Mouse (Mus musculus): ENCODE measurements around the gene Fam114a1.

The Fam114a1 gene

DNA sequence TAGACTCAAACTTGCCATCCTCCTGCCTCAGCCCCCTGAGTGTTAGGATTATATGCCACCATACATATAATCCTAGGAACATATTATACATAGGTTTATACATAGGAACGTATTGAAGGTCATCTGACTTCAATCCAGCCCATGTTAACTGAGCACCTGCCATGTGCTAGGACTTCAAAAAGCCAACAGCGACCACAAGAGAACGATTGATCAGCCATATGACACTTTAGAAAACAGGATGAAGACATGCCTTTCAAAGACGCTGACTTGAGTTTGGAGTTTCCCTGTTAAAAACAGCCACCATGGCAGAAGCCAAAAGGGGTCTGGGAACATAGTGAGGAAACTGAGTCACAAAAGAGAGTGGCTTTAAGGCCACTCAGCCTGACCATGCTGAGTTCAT, 35.4 kb downstream of the Fam114a1 start:
- DNase-seq (ENCODE audit: low read depth): no peak

- peak; percentile 37 for DNase-seq (ENCODE audit: low read depth)
These were observed 36.2 kb downstream of the Fam114a1 start for GRCm38 (mm10) chr5:65006011-65006491.

DNA sequence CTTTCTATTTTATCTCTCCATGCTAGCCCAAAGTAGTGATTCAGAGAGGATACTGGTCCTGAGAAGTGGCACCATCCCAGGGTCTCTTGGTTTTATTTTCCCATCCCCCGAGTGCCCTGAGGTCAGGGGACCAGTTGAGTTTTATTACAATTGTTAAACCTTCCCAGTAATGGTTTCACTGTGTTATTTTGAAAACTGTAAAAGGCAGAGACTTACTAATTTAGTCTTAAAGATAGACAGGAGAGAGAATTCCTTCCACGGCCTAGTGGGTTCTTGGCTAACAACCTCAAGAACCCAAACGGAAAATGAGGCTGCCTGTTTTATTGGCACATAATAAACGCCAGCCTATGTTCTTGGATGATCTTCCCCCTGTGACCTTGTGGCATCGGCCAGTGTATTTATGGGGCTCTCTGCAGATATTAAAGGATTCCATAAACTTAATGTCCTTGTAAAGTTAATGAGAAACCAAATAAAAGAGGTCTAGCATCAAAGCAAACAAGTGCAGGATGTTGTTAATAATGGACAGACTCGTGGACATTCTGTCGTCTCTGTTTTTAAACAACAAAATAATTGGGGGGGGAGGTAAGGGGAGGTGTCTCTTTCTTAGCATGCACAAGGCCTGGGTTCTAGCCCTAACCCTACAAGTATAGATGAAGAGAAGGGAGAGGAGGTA, 42.2 kb downstream of the Fam114a1 start:
- no peak for DNase-seq (ENCODE audit: low read depth)

GRCm38 (mm10) chr5:65015508-65015907, 45.6 kb downstream of the Fam114a1 start:
- no peak for DNase-seq (ENCODE audit: low read depth)

- peak; percentile 58 for DNase-seq (ENCODE audit: low read depth)
These were observed 49.2 kb downstream of the Fam114a1 start for GRCm38 (mm10) chr5:65019109-65019508.

DNA sequence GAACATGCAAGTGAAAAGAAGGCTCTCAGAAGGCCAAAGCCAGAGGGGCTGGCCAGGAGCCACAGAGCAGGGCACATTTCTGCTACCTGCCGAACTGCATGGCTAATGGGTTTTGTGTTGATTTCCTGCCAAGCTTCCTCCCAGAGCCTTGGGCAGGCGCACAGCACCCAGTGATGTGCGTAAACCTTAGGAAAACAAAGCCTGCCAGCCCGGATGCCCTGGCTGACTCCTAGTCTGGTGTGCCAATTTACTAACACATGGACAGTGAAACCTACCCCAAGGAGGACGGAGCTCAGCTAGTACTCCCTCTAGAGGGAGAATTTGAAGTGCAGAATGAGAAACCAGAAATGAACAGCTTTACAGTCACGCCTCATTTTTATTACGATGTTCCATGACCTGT, 50.0 kb downstream of the Fam114a1 start:
- DNase-seq (ENCODE audit: low read depth): peak; percentile 76

GRCm38 (mm10) chr5:65022006-65022405, 52.1 kb downstream of the Fam114a1 start:
- DNase-seq (ENCODE audit: low read depth): no peak

DNA sequence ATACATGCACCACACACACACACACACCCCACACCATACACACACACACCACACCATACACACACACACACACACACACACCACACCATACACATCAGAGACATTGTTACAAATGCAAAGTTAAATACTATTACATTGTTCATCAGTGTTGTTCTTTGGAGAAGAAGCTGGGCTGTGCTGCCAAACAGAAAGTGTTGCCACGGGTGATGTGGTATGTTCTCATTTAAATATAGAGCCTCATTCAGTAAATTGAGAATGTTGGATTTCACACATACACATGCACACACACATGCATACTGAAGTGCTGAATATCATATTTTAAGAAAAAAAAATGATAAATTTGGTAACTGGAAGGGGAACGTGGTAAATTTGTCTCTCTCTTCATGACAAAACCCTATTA, 54.8 kb downstream of the Fam114a1 start:
- no peak for DNase-seq (ENCODE audit: low read depth)

DNA sequence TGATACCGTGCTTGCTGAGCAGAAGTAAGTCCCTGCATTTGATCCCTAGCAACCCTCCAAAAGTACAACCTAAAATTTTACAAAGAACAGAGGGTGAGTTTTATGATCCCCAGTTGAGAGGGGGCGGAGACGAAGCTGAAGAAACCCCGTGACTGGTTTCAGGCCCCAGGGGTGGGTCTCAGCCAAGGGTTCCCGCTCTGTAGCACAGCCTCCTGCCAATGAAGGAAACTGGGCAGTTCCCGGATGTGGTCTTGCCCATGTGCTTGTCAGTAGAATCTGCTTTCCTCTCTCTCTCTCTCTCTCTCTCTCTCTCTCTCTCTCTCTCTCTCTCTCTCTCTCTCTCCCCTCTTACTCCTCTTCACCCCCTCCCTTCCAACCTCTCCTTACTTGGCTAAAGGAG, 56.0 kb downstream of the Fam114a1 start:
- DNase-seq (ENCODE audit: low read depth): peak; percentile 77

DNA sequence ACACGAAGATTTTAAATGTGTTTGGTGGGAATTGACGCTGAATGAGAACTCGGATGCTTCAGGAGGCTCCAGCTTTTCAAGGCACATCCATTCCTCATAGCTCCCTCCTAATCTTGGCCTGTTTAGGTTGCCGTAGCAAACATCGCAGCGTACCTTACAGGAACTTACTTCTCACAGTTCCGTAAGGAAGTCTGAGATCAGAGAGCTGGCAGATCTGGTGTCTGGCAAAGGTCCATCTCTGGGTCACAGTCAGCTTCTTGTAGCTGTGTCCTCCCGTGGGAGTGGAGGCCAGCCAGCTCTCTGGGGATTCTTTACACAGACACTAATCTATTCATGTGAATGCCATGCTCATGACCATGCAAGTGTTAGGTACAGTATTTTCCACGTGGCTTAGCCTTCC, 56.9 kb downstream of the Fam114a1 start:
- no peak for DNase-seq (ENCODE audit: low read depth)

DNA sequence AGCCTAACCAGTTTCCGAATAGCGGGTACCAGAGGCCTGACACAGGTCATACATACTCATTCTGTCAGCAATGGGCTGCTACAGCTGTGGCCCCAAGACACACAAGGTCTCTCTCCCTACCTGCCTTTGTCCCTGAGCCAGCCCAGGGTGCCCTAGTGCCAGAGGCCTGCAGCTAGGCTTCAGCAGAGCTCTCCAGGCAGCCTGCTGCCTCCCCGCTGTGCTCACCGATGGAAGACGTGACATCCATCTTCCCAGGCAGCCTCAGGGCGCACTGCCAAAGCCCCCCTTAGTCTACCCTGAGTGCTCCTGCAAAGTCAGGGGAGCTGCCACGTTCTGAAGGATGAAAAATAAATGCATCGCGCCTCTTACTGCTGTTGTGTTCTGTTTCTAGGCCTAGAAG, 58.1 kb downstream of the Fam114a1 start:
- DNase-seq (ENCODE audit: low read depth): no peak

DNA sequence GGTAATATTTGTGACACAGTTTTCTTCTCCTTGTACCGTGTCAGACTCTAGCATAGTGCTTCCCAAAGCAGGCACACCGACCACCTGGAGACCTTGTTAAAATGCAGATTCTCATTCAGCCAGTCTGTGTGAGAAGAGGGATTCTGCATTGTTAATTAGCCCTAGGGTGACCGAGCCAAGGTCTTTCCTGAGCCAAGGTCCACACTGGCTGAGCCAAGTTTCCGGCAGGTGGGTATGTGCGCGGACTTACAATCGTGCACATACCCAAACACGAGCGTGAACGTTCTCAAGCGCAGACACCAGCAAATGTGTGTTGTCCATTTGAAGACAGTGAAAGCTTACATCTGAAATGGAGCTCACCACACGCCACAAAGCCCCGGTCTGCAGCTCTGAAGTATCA, 66.7 kb downstream of the Fam114a1 start:
- DNase-seq (ENCODE audit: low read depth): no peak

- no peak for DNase-seq (ENCODE audit: low read depth)
These were observed 68.4 kb downstream of the Fam114a1 start for GRCm38 (mm10) chr5:65038305-65038704.

DNA sequence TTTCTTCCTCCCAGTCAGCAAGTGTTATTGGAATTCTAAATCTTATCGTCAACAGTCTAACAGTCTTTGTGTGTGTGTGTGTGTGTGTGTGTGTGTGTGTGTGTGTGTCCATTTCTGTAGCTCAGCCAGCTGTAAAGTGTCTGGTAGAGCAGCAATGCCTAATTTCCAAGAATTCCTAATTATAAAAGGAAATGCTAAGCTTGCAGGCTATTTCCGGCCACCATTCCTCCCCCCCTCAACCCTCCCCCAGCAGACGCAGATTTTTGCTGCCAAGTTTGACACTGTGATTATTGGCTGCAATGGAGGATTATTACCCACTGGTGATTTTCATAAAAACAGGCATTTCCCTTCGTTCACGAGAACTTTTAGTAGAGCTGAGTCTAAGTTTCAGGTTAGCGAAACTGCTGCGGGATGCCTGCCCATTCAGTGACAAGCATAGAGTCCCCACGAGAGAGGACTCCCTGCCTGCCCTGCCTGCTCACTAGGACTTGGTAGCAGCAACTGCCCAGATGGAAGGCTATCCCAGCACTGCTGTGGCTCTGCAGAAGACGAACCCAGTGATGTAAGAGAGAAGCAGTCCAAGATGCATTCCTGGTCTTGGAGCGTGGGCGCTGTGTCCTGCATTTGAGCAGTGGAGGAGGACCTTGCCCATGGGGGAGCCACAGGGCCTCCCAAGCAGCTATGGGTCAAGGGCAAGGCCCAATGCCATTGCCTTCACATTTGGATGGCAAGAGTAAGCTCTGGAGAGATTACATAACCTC, 69.1 kb downstream of the Fam114a1 start:
- DNase-seq (ENCODE audit: low read depth): no peak

GRCm38 (mm10) chr5:65040463-65040862, 70.6 kb downstream of the Fam114a1 start:
- DNase-seq (ENCODE audit: low read depth): peak; percentile 58

- DNase-seq (ENCODE audit: low read depth): no peak
These were observed 73.6 kb downstream of the Fam114a1 start for GRCm38 (mm10) chr5:65043407-65043895.

DNA sequence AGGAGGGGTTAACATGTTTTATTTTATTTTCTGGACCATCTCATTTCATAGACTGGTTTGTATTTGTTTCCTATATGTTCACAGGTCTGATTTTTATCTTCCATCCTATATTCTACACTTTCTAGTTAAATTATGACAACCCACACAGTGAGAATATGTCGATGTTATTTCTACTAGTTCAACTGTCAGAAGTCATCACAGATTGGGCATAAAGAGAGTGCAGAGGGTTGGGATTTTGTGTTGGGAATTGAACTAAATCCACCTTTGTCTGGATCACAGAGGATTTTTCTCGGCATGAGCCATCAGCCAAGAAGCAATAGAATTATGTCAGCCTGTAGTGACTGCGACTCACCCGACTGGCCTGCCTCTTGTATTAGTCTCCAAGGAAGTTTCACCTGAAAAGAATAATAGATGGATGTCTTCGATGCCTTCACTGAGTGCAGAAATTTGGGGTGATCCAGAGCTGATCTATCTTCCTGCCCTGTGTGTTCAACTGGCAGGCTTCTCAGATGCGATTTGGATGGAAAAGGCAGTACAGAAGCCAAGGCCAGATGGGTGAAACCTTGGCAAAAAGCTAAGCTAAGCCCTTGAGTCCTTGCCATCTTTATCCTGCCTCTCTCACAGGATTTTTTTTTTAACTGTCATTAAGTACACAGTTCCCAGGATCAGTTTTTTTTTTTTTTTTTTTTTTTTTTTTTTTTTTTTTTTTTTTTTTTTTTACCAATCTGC, 75.9 kb downstream of the Fam114a1 start:
- DNase-seq (ENCODE audit: low read depth): no peak

DNA sequence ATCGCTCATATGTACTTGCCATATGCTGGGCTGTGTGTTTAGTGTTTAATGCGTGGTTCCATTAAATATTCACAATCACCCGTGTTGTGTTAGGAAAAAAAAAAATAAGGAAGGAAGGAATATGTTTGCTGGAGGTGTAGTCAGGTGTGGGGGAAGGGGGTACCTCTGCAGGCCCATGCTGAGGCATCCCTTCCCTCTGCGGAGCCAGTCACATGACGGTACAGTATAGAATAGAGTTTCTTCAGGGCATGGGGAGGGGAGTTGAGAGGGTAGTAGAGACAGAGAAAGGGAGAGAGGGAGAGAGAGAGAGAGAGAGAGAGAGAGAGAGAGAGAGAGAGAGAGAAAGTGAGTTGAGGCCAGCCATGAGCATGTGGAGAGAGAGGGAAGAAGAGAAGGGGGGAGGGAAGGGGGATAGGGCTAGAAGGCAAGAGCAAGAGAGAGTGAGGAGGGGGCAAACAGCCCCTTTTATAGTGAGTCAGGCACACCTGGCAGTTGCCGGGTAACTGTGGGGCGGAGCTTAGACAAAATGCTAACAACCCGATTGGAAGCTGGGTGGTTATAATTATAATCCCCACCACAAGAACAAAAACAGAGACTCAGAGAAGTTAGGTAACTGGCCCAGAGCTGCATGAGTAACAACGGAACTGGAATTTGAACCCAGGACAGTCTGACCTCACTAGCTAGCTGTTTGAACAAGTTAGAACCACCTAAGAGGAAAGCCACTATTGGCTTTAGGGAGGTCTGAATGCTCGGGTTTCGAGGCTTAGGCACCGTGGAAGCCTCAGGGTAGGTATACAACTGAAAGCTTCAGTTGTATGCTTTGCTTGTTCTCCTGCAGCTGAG, 76.8 kb downstream of the Fam114a1 start:
- no peak for DNase-seq (ENCODE audit: low read depth)

DNA sequence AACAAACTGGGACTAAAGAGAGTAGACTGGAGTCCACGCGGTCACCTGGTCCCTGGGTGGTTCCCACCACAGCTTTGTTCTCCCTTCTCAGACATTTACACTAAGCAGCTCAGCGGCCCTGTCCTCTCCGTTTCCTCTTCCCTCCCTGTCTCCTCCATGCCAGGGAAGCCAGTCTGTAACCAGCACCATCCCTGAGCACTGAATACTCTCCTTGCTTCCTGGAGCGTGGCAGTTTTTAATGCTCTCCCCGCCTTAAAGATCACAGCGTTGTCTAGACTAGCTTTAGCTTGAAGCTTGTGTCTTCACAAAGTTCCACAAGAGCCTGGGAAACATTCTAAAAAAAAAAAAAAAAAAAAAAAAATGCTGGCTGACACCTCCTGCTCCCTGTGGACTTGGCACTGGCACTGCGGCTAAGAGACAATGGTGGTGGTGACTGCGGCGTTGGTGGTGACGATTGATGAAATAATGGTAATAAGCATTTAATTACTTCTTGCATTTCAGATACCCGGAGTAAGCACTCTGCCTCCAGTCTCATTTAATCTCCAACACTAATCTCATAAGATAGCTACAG, 77.5 kb downstream of the Fam114a1 start:
- no peak for DNase-seq (ENCODE audit: low read depth)

DNA sequence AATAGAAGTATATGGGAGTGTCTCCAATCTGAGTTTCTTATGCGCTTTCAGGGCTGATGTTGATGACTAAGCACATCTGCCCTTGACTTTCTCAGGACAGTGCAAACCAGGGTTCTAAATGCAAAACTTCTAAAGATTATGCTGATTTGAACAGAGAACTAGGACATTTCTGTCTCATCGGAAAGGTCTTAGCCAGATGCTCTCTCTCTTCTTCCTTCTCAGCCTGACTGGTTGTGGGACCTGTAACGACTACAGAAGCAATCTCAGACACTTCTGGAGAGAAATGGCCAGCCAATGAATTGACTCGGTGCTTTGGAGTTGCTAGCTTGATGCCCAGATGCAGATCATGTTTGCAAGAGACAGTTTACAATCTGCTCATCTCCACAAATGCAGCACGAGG, 80.0 kb downstream of the Fam114a1 start:
- DNase-seq (ENCODE audit: low read depth): no peak

GRCm38 (mm10) chr5:65051513-65051912, 81.6 kb downstream of the Fam114a1 start:
- DNase-seq (ENCODE audit: low read depth): no peak
